Mouse (Mus musculus) heart, postnatal 36 days (tissue): ENCODE results near the gene C1ql3. TPM values are rescaled to one million over a fixed set of nuclear protein-coding genes. Genes with fewer than 3 reads are reported as not detected.

Source experiments
- DNase-seq, 2 experiments: peaks; one replicate each; pipeline ENCODE4 v3.0.0; 2021 to 2022
- intact Hi-C: fragments of 180-260 bp; cut with DNase I; formaldehyde crosslinking; loops from one replicate; pipeline ENCODE4 v1.15.1; 2025
- total RNA-seq, 2 experiments: library from RNA; stranded (reverse); gene quantifications; 2 replicates each; pipeline ENCODE4 v1.2.3; 2021

The C1ql3 gene
- total RNA-seq = not detected

GRCm38 (mm10) chr2:13011472-13011871 is at the start of gene C1ql3:
TSS of gene C1ql3 (minus strand) at chr2:13011806.
- DNase-seq = no peak
- intact Hi-C loops = no loop called here

GRCm38 (mm10) chr2:13060426-13061170 is 49.0 kb upstream of the C1ql3 start:
- intact Hi-C loops = no loop called here
- DNase-seq = no peak

DNA sequence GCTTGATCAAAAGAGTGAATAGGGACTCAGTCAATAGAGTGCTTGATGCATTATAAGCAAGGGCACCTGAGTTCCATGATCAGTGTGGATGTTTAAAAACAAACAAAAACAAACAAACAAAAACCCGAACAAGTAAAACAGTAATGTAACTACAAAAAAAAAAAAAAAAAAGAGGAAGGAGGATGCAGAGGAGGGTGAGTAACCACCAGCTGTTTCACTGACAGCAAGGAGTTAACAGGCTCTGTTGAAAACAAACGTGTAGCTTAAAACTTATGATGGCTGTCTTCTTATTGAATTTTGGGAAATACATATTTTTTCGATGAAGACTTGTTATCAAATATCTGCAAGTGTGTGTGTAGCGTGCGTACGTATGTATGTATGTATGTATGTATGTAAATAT is 37.0 kb upstream of the C1ql3 start:
- DNase-seq = no peak
- intact Hi-C loops = no loop called here

DNA sequence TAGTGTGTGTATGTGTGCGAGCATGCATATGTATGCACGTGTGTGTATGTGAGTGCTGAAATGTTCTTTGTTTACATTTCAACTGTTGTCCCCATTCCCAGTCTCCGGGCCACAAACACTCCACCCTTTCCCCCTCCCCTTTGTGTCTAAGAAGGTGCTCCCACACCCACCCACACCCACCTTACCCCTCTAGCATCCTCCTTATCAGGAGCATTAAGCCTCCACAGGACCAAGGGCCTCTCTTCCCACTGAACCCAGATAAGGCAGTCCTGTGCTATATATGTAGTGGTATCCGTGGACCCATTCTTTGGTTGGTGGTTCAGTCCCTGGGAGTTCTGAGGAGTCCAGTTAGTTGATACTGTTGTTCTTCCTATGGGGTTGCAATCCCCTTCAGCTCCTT is 32.9 kb upstream of the C1ql3 start:
- DNase-seq = no peak
- intact Hi-C loops = no loop called here

- intact Hi-C loops = no loop called here
- DNase-seq = no peak
Observed at GRCm38 (mm10) chr2:13039785-13040184, 28.2 kb upstream of the C1ql3 start.

- DNase-seq = no peak
- intact Hi-C loops = no loop called here
Observed at GRCm38 (mm10) chr2:13038772-13039171, 27.2 kb upstream of the C1ql3 start.

DNA sequence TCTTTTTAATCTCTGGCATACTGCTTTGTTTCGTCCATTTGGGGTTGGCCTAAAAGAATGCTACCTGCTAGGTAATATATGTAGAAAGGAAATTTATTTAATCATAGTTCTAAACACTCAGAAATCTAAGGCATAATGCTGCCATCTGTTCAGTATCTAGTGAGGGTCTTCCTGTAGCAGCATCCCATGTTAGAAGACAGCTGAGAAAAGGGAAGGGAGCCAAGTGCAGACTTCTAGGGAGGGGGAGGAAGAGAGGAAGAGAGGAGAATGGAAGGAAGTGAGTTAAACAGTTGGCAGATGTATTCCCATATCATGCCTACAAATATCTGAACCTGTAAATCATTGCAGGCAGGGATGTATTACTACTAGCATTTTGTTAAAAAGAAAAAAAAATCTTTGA is 7.3 kb upstream of the C1ql3 start:
- intact Hi-C loops = no loop called here
- DNase-seq = no peak

DNA sequence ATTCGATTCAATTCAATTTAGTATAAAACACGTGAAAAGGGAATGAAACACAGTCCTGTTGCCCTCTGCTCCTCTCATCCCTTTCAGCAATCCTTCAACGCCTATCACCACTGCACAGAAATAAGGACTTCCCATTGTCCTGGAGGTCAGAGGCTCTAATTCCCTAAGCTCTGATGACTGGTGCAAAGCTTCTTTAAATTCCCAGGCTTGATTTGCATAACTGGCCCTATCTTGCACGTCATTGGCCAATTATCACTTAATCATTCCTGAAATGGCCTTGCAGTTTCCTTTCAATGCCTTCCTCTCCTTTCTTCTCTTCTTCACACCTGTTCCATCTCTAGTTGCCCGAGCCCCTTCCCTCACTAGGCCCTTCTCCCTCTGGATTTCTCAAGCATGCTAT is 6.8 kb upstream of the C1ql3 start:
- intact Hi-C loops = no loop called here
- no peak for DNase-seq

DNA sequence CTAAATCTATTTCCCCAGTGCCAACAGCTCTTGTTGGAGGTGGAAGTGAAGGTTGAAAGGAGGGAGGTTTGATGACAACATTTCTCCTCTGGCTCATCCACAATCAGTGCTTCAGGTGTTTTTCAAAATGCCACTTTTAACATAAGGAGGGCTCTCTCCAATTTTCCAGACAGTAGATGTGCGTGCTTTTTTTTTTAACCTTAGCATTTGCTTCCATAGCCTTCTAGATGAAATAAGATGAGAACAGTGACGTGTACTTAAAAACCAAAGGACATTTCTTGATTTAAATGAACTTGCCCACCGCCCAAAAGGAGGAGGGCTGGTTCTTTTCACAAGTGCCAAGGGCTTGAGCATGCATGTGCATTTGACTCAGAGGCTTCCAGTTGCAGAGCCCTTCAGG is 367 bp upstream of the C1ql3 start:
- no peak for DNase-seq
- intact Hi-C loops = no loop called here

DNA sequence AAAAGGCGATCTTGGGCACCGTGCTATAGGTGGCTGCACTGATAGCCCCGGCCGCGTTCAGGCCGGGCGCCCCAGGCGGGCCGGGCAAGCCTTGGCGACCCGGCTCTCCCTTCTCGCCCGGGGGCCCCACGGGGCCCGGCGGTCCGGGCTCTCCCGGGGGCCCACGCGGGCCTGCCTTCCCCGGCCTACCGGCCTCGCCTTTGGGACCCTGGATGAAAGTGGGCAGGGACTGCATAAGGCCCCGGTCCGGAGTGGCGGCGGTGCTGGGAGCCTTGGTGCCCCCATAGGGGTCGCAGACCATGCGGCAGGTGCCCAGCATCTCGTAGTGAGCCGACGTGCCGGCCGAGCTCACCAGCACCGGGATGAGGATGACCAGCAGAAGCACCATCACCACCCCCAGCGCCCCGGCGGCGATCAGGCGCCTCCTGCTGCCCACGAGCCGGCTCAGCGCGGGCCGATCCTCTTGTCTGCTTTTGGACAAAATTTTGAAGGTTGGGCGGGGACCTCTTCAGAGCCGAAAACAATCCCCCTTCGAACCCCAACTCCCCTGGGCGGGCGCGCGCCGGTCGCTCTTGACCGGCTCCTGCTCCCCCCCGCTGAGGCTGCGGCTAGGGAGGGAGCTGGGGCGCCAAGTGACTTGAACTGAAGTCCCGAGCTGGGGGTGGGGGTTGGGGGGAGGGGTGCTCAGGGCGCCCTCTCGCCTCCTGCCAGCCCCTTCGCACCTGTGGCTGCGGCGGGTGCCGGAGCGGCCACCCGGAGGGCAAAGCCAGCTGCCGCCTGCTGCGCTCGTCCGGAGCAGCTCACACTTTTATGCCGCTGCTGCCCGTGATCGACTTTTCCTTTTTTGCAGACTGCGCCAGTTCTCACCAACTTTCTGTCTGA is 905 bp downstream of the C1ql3 start:
- peak; percentile 16 to 32 for DNase-seq
- intact Hi-C loops = no loop called here

- no peak for DNase-seq
- intact Hi-C loops = no loop called here
Observed at GRCm38 (mm10) chr2:13010030-13010459, 1.6 kb downstream of the C1ql3 start.

- DNase-seq = no peak
- intact Hi-C loops = no loop called here
Observed at GRCm38 (mm10) chr2:13009261-13009972, 2.2 kb downstream of the C1ql3 start.

- no peak for DNase-seq
- intact Hi-C loops = no loop called here
Observed at GRCm38 (mm10) chr2:13008433-13008832, 3.2 kb downstream of the C1ql3 start.

DNA sequence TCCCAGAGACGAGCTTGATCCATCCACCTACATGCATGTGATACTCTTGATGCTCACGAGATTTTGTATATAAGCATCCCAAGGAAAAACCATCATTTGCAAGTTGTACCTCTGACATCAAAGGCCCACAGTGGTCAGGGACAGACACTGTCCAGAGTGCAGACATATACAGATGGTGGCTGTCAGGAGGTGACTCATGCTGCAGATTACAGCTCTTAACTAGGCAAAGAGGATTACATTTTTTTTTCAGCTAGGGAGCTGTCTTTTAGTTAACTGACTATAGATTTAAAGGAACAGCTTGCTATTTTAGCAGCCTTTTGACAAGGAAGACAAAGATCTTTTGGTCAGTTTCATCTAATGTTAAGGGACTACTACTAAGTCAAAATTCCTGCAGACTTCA is 11.6 kb downstream of the C1ql3 start:
- intact Hi-C loops = no loop called here
- no peak for DNase-seq

DNA sequence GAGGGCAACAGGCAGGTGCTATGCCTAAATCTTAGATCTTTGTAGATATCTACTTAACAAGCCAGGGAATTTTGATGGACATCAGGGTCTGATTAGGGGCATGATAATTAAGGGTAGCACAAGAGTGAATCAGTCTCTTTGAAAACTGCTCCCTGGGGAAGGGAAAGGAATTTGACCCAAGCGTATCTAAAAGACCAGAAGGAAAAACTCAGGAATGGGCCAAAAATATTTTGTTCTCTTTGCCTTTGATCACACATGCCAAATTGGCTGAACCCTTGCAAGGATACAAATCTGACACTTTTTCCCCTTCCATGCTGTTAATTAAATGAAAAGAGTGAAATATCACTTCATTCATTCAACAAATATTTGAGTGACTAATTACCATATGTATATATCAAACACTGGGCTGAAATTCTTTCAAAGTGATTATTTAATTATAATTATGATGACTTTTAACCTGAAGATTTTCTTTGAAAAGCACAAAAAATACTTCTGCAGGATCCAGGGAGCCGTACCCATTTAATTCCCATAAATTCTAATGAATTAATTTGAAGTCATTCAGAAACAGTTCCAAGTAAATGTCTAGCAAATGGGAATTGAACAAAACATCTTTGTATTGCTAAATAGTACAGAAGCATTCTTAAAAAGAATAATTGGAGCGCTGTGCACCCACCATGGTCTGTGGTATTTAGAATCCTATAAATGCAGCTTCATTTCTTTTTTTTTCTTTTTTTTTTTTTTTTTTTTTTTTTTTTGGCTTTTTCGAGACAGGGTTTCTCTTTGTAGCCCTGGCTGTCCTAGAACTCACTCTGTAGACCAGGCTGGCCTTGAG is 26.5 kb downstream of the C1ql3 start:
- intact Hi-C loops = no loop called here
- no peak for DNase-seq

GRCm38 (mm10) chr2:12978771-12979170 is 32.8 kb downstream of the C1ql3 start:
- no peak for DNase-seq
- intact Hi-C loops = no loop called here

DNA sequence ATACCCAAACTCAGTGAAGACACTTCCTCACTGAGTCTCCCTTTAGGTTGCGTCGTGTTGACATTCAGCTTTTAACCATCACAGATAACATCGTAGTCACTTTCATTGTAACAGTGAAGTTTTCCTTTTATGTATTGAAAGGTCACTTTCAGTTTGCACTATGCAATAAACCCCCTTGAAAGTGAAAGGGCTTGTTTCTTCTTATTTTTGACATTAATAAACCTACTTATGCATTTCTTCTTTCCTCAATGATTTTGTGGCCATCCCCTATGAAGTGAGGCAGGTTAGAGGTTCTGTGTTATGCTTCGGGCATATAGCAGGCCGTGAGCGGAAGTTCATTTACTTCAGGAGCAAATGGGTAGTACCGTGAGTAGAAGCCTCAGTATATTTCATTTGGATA is 34.2 kb downstream of the C1ql3 start:
- intact Hi-C loops = no loop called here
- no peak for DNase-seq

GRCm38 (mm10) chr2:12973752-12974151 is 37.9 kb downstream of the C1ql3 start:
- DNase-seq = no peak
- intact Hi-C loops = no loop called here

DNA sequence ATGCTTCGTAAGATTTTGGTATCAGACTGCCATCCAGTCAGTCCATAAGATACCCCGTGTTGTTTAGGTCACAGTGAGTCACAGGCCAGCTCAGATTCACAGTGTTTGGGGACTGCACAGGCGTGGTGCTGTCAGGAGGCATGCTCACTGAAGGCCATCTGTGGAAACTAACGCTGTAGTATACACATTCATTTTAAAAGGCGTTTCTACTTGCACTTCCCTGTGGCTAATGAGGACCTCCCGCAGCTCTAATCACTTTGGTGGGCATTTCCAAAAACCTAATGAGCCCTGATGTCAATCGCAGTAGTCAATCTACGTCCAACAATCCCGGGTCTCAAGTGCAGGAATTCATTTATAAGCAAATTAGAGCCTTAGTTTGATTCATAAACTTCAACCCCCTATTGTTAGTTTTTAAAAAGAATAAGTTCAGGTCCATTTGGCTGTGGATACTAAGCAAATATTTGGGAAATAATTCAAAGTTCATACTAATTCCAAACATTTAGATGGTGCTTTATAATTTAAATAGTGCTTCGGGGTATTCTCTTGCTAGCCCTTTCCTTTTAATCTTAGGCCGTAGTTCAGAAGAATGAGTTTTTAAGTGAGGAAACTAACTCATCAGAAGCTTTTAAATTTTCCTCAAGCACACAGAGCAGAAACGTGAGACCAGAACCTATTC is 41.4 kb downstream of the C1ql3 start:
- intact Hi-C loops = no loop called here
- DNase-seq = no peak
